Mouse (Mus musculus) CH12.LX (cell line): ENCODE measurements around the gene Fstl4. TPM values are rescaled to one million over a fixed set of nuclear protein-coding genes. Genes with fewer than 3 reads are reported as not detected.

Experiments used
- DNase-seq: peaks from one replicate; pipeline ENCODE4 v3.0.0-alpha.2; 2013; ENCODE audit errors: extremely low read depth
- H3K27ac ChIP-seq: 2 replicates; pipeline ENCODE4 v1.5.1; 2012; ENCODE audit warnings: low read depth, mild to moderate bottlenecking, control low read depth, moderate library complexity; ENCODE audit not compliant: insufficient read depth
- H3K27me3 ChIP-seq: replicated peaks from 2 replicates; pipeline ENCODE3; 2012; ENCODE audit warnings: inconsistent platforms
- H3K36me3 ChIP-seq, 2 experiments: replicated peaks in 1 of 2; 2 replicates each; pipeline versions ENCODE3 to v1.6.1; 2012; ENCODE audit warnings: inconsistent platforms in 1 of 2, low read length in 1 of 2, mild to moderate bottlenecking in 1 of 2, mixed read lengths in 1 of 2, moderate library complexity in 1 of 2; ENCODE audit not compliant: control insufficient read depth in 1 of 2, insufficient read depth in 1 of 2
- H3K4me1 ChIP-seq, 2 experiments: 2 replicates each; pipeline ENCODE4 v1.6.1; 2012; ENCODE audit warnings: inconsistent platforms in 1 of 2, moderate library complexity in 1 of 2; ENCODE audit not compliant: insufficient read depth in 2 of 2, control insufficient read depth in 1 of 2
- H3K4me2 ChIP-seq: 2 replicates; pipeline ENCODE4 v1.6.1; 2012; ENCODE audit warnings: low read depth, mild to moderate bottlenecking, control low read depth; ENCODE audit not compliant: poor library complexity, insufficient read depth, severe bottlenecking
- H3K4me3 ChIP-seq, 3 experiments: fragments of 150-350 bp in 1 of 3; sonication (generic) in 1 of 3; replicated peaks in 1 of 3; 2 replicates each; pipeline versions ENCODE3 to v1.5.1; 2011 to 2012; ENCODE audit warnings: low read depth in 2 of 3, low read length in 2 of 3, mild to moderate bottlenecking in 2 of 3, moderate library complexity in 2 of 3, control low read depth in 1 of 3, improper control_type of control experiment in 1 of 3, inconsistent platforms in 1 of 3, mixed read lengths in 1 of 3; ENCODE audit not compliant: poor library complexity in 1 of 3
- H3K79me2 ChIP-seq: replicated peaks from 2 replicates; pipeline ENCODE4 v1.6.1; 2012; ENCODE audit warnings: mild to moderate bottlenecking, moderate library complexity; ENCODE audit not compliant: control insufficient read depth, poor library complexity, insufficient read depth, severe bottlenecking; ENCODE audit errors: extremely low read depth
- H3K9ac ChIP-seq: 2 replicates; pipeline ENCODE4 v1.6.1; 2012; ENCODE audit warnings: low read depth, mild to moderate bottlenecking, control low read depth, moderate library complexity; ENCODE audit not compliant: insufficient read depth
- H3K9me3 ChIP-seq: replicated peaks from 2 replicates; pipeline ENCODE3; 2012; ENCODE audit warnings: low read length, inconsistent platforms, mixed read lengths
- CHD1 ChIP-seq: IDR thresholded peaks from 2 replicates; pipeline ENCODE4 v1.6.1; 2012; ENCODE audit warnings: low read depth, low read length, improper control_type of control experiment, inconsistent platforms
- CTCF ChIP-seq, 2 experiments: IDR thresholded peaks in 1 of 2; conservative IDR thresholded peaks in 1 of 2; 2 replicates each; pipeline ENCODE4 v1.5.1; 2011 to 2012; ENCODE audit warnings: low read depth in 2 of 2, low read length in 2 of 2, improper control_type of control experiment in 1 of 2, inconsistent platforms in 1 of 2, mild to moderate bottlenecking in 1 of 2, moderate library complexity in 1 of 2
- E2F4 ChIP-seq: IDR thresholded peaks from 2 replicates; pipeline ENCODE4 v1.6.1; 2011; ENCODE audit warnings: low read depth, low read length, improper control_type of control experiment; ENCODE audit not compliant: insufficient replicate concordance
- EP300 ChIP-seq: IDR thresholded peaks from 2 replicates; pipeline ENCODE4 v1.6.1; 2011; ENCODE audit warnings: low read length, improper control_type of control experiment
- GABPA ChIP-seq: IDR thresholded peaks from 2 replicates; pipeline ENCODE4 v1.6.1; 2012; ENCODE audit warnings: low read depth, low read length, improper control_type of control experiment, inconsistent platforms; ENCODE audit not compliant: insufficient replicate concordance
- HCFC1 ChIP-seq: IDR thresholded peaks from 2 replicates; pipeline ENCODE4 v1.6.1; 2012; ENCODE audit warnings: low read depth, mild to moderate bottlenecking, inconsistent platforms, low read length, improper control_type of control experiment
- IRF4 ChIP-seq: IDR thresholded peaks from 2 replicates; pipeline ENCODE4 v1.6.1; 2014; ENCODE audit warnings: low read depth, mild to moderate bottlenecking, inconsistent platforms, low read length, improper control_type of control experiment
- JUN ChIP-seq: IDR thresholded peaks from 2 replicates; pipeline ENCODE4 v1.6.1; 2011; ENCODE audit warnings: low read depth, mild to moderate bottlenecking, low read length, improper control_type of control experiment, moderate library complexity; ENCODE audit not compliant: insufficient read depth
- MAX ChIP-seq: IDR thresholded peaks from 2 replicates; pipeline ENCODE4 v1.6.1; 2011; ENCODE audit warnings: low read length, improper control_type of control experiment
- MAZ ChIP-seq: IDR thresholded peaks from 2 replicates; pipeline ENCODE4 v1.6.1; 2012; ENCODE audit warnings: low read depth, mild to moderate bottlenecking, inconsistent platforms, low read length, improper control_type of control experiment, moderate library complexity
- MEF2A ChIP-seq: IDR thresholded peaks from 2 replicates; pipeline ENCODE4 v1.6.1; 2014; ENCODE audit warnings: low read depth, mild to moderate bottlenecking, inconsistent platforms, low read length, improper control_type of control experiment, borderline replicate concordance
- MYC ChIP-seq: IDR thresholded peaks from 2 replicates; pipeline ENCODE4 v1.6.1; 2011; ENCODE audit warnings: low read depth, mild to moderate bottlenecking, improper control_type of control experiment, low read length
- NRF1 ChIP-seq: IDR thresholded peaks from 2 replicates; pipeline ENCODE4 v1.6.1; 2014; ENCODE audit warnings: low read depth, mild to moderate bottlenecking, inconsistent platforms, low read length, improper control_type of control experiment, moderate library complexity
- POLR2A ChIP-seq: IDR thresholded peaks from 2 replicates; pipeline ENCODE4 v1.6.1; 2011; ENCODE audit warnings: low read depth, mild to moderate bottlenecking, improper control_type of control experiment, low read length
- RAD21 ChIP-seq: IDR thresholded peaks from 2 replicates; pipeline ENCODE4 v1.6.1; 2011; ENCODE audit warnings: low read depth, mild to moderate bottlenecking, low read length, improper control_type of control experiment, moderate library complexity
- RCOR1 ChIP-seq: conservative IDR thresholded peaks from 2 replicates; pipeline ENCODE4 v1.6.1; 2012; ENCODE audit warnings: low read depth, mild to moderate bottlenecking, inconsistent platforms, low read length, improper control_type of control experiment
- SIN3A ChIP-seq: IDR thresholded peaks from 2 replicates; pipeline ENCODE4 v1.6.1; 2012; ENCODE audit warnings: low read length, improper control_type of control experiment, inconsistent platforms
- SMC3 ChIP-seq: IDR thresholded peaks from 2 replicates; pipeline ENCODE4 v1.6.1; 2011; ENCODE audit warnings: low read depth, low read length, improper control_type of control experiment
- TBP ChIP-seq: conservative IDR thresholded peaks from 2 replicates; pipeline ENCODE4 v1.6.1; 2011; ENCODE audit warnings: low read depth, low read length, improper control_type of control experiment
- UBTF ChIP-seq: IDR thresholded peaks from 2 replicates; pipeline ENCODE4 v1.6.1; 2012; ENCODE audit warnings: low read depth, mild to moderate bottlenecking, inconsistent platforms, low read length, improper control_type of control experiment, moderate library complexity
- USF1 ChIP-seq: IDR thresholded peaks from 2 replicates; pipeline ENCODE4 v1.6.1; 2014; ENCODE audit warnings: low read depth, mild to moderate bottlenecking, inconsistent platforms, low read length, improper control_type of control experiment
- dilution Hi-C: fragments of 300-500 bp; cut with MboI; formaldehyde crosslinking; loops from 2 replicates; pipeline ENCODE4 v1.14.3; 2020; ENCODE audit warnings: low sequenced_read_pairs; ENCODE audit not compliant: extremely low pct_unique_long_range_greater_than_20kb, extremely low pct_ligation_motif_present
- in situ Hi-C: fragments of 300-500 bp; cut with MboI; formaldehyde crosslinking; loops from 3 replicates; pipeline ENCODE4 v1.14.3; 2019; ENCODE audit warnings: low sequenced_read_pairs, low pct_ligation_motif_present, low pct_unique_long_range_greater_than_20kb, mixed read lengths
- polyA plus RNA-seq: library from polyadenylated mRNA; unstranded; fragments of >175 nt; gene quantifications from 2 replicates; pipeline ENCODE4 v1.2.1, GENCODE M21; 2012; ENCODE audit warnings: low read depth; ENCODE audit not compliant: insufficient read length
- total RNA-seq, 2 experiments: library from RNA; depleted of rRNA; stranded (reverse); fragments of 300-350 nt in 1 of 2; fragments of >200 nt in 1 of 2; gene quantifications; 2 replicates each; pipeline ENCODE4 v1.2.3; 2012 to 2014

Fstl4 gene
- total and polyA plus RNA-seq, 3 experiments: not detected

GRCm38 (mm10) chr11:53071602-53072001 lies 307.2 kb downstream of the Fstl4 start:
- no peak overlapping the region for H3K27ac ChIP-seq
- DNase-seq: no peak
- no peak overlapping the region for H3K9ac ChIP-seq
- H3K4me1 ChIP-seq: no peaks in the 10 kb centered on the region
- in situ Hi-C loops (no loop called here), dilution Hi-C loops (no loop called here)
- peaks cover 4% of the 10 kb centered on the region for H3K9me3 ChIP-seq
- H3K27me3 ChIP-seq: peaks cover 96% of the 10 kb centered on the region
- H3K4me2 ChIP-seq: no peak overlapping the region
- no peak overlapping the region for H3K4me3 ChIP-seq
- H3K36me3 ChIP-seq: no peaks in the 10 kb centered on the region
- TF ChIP-seq MAZ (no peak), NRF1 (no peak), POLR2A (no peak)
- H3K79me2 ChIP-seq: no peaks in the 10 kb centered on the region

GRCm38 (mm10) chr11:53077641-53078040 lies 313.2 kb downstream of the Fstl4 start:
- dilution Hi-C loops (no loop called here), in situ Hi-C loops (no loop called here)
- DNase-seq: no peak
- Histone ChIP-seq H3K4me1 (no peaks in the 10 kb centered on the region), H3K79me2 (no peaks in the 10 kb centered on the region), H3K36me3 (no peaks in the 10 kb centered on the region), H3K4me3 (no peak overlapping the region), H3K27me3 (peaks cover 80% of the 10 kb centered on the region), H3K9me3 (peaks cover 20% of the 10 kb centered on the region), H3K27ac (no peak overlapping the region), H3K9ac (no peak overlapping the region), H3K4me2 (no peak overlapping the region)
- no peak for TF ChIP-seq MYC
- no peak for TF ChIP-seq GABPA
- TF ChIP-seq JUN: no peak
- no peak for TF ChIP-seq USF1
- no peak for TF ChIP-seq RCOR1
- TF ChIP-seq MEF2A: no peak
- TF ChIP-seq MAX: no peak
- no peak for TF ChIP-seq UBTF
- no peak for TF ChIP-seq CHD1
- no peak for TF ChIP-seq E2F4
- TF ChIP-seq RAD21: no peak
- TF ChIP-seq IRF4: no peak
- TF ChIP-seq EP300: no peak
- TF ChIP-seq TBP: no peak
- no peak for TF ChIP-seq SIN3A
- no peak for TF ChIP-seq SMC3
- no peak for TF ChIP-seq HCFC1
- no peak for TF ChIP-seq CTCF (conservative IDR thresholded peaks at IDR 0.05 in 1 of 2, IDR thresholded peaks at IDR 0.05 in 1 of 2; ENCODE audit: low read depth in 2 of 2, low read length in 2 of 2)
